Mouse (Mus musculus): ENCODE results near the gene Tmem151b.

DNA sequence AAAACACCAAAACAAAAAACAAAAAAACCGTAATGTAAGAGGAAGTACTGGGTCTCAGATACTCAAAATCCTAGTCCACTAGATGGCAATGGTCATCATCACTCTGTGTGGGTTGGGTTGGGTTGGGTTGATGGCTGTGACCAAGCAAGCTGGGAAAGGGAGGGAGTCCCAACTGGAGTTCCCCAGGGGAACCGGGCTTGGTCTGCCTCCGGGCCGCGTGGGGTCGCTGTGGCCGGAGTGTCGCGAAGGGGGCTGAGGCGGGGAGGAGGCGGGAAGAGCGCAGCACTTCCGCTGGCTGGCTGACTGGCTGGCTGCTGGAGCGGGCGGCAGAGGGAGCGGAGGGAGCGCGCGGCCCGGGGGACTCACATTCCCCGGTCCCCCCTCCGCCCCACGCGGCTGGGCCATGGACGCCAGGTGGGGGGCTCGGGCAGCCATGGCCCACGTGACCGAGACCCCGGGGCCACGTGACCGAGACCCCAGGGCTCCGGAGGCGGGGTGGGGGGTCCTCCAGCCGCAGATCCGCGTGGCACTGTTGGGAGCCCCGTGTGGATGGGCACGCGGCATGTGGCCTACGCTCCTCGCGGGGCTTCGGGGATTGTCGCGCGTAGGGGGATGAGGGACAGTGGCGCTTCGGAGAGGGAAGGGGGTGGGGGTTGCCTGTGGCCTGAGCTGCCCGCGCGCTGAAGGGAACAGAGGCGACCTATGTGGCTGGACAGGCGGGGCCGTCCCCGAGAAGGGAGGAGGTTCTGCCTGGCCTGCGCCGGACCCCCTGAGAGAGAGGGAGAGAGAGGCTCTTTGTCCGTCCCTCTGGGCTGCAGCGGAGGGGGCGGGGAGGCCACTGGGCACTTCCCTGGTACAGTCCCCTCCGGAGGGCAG lies 14.4 kb upstream of the Tmem151b start, which contains the start of gene Slc35b2:
- TF ChIP-seq CTCF (IDR thresholded peaks at IDR 0.05; ENCODE audit: low read depth, low read length) = peak; percentile 89
- peak; percentile 70; the same call in 1 of the 2 replicates for TF ChIP-seq POLR2A (IDR thresholded peaks at IDR 0.05; ENCODE audit: extremely low read depth, insufficient read depth, low read length)

Data from liver, adult 2 months (tissue).